Mouse (Mus musculus) adrenal gland, postnatal 25 days (tissue): ENCODE results near the gene Etfa. TPM values are rescaled to one million over a fixed set of nuclear protein-coding genes. Genes with fewer than 3 reads are reported as not detected.

Experiments used
- DNase-seq: peaks from one replicate; pipeline ENCODE4 v3.0.0; 2021; ENCODE audit warnings: mixed read lengths
- total RNA-seq: library from RNA; stranded (reverse); gene quantifications from 2 replicates; pipeline ENCODE4 v1.2.3, GENCODE M21; 2021

Etfa gene
- total RNA-seq, 1 experiment from 2014 or later = 491 TPM

- no peak for DNase-seq
These were observed 88.3 kb downstream of the Etfa start for GRCm38 (mm10) chr9:55423451-55424424.

DNA sequence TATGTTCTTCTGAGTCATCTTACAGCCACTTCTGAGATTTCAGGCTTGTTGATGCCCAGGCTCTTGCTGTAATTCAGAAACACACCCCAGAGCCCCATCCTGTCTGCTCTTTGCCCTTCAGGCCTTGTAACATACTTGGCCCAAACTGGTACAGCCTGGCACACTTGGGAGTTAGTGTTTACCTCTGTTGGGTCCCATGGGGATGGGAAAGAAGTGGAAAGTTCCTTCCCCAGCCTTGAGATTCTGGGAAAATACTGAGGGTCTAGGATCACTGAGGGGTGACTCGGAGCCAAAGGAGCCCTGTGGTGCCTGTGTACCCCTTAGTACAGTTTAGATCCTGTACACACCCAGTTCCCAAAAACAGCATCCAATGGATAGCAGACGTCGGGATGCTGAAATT, 90.3 kb downstream of the Etfa start:
- no peak for DNase-seq

DNA sequence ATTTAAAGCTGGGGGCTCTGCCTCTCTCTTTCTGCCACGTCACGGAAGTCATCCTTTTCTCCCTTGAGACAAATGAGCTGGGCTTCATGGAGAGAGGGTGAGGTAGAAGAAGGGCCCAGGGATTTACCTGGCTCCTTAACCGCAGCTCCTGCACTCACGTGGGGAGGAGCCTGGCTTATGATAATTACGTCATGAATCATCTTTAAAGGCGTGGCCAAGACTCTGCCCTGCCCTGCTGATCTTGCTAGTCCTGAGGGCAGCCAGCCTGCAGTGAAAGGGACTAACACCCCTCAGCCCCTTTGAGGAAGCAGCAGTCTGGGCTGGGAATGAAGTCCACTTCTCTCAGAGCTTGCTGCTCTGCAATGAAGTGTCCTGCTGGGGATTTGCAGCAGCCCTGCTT, 100.9 kb downstream of the Etfa start:
- no peak for DNase-seq

DNA sequence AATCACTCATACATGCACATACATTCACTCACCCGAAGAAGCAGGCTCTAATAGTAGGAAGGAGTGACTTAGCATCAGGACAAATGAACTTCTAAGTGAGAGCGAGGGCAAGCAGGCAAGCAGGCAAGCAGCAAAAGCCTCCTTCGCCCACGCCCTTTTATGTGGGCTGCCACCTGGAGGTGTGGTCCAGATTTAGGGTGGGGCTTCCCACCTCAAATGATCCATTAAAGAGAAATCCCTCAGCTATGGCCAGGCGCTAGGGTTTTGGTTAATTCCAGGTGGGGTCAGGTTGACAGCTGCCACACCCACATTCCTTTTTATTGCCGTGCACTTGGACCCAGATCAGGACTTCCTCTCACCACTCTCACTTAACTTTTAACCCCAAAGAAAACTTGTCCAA, 101.6 kb downstream of the Etfa start:
- no peak for DNase-seq

- no peak for DNase-seq
These were observed 102.2 kb downstream of the Etfa start for GRCm38 (mm10) chr9:55409833-55410232.

GRCm38 (mm10) chr9:55408851-55409250, 103.2 kb downstream of the Etfa start:
- DNase-seq = no peak

DNA sequence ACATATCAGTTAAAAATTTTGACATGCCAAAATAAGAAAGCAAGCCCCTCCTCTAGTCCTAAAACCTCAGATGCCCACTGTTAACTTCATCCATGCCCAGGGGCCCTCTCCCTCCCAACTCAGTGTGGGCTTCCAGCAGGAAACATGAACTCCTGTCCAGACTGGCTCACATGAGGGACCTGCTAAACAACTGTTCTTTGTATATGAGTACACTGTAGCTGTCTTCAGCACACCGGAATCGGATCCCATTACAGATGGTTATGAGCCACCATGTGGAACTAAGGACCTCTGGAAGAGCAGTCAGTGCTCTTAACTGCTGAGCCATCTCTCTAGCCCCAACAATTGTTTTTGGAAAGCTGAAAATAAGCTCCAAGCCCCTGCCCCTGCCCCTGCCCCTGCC, 105.3 kb downstream of the Etfa start:
- no peak for DNase-seq

GRCm38 (mm10) chr9:55404976-55405702, 106.9 kb downstream of the Etfa start:
- no peak for DNase-seq

Other genes starting within 250 kb of the Etfa start
- gene Nrg4, start 185.4 kb downstream of the Etfa start, total RNA-seq = 27.2 and 47.6 TPM in 2 replicates
- gene Tmem266, start 185.3 kb downstream of the Etfa start, total RNA-seq = 0.58 and 1.3 TPM in 2 replicates
- not detected in 2 replicates for gene Isl2, start 26.4 kb upstream of the Etfa start, total RNA-seq